Mouse (Mus musculus) small intestine, adult 2 months (tissue): Measurements from ENCODE around the gene Ccdc7a.

Experiments used
- CTCF ChIP-seq: fragments of 200-500 bp; IDR thresholded peaks from 2 replicates; pipeline ENCODE4 v1.5.1; 2012; ENCODE audit warnings: low read depth, mild to moderate bottlenecking, control low read depth, inconsistent platforms, low read length, moderate library complexity, mixed read lengths; ENCODE audit not compliant: insufficient replicate concordance, insufficient read length; ENCODE audit errors: extremely low read depth
- POLR2A ChIP-seq: fragments of 200-500 bp; IDR thresholded peaks from 2 replicates; pipeline ENCODE4 v1.6.1; 2012; ENCODE audit warnings: low read depth, mild to moderate bottlenecking, control low read depth, inconsistent platforms, low read length, moderate library complexity

DNA sequence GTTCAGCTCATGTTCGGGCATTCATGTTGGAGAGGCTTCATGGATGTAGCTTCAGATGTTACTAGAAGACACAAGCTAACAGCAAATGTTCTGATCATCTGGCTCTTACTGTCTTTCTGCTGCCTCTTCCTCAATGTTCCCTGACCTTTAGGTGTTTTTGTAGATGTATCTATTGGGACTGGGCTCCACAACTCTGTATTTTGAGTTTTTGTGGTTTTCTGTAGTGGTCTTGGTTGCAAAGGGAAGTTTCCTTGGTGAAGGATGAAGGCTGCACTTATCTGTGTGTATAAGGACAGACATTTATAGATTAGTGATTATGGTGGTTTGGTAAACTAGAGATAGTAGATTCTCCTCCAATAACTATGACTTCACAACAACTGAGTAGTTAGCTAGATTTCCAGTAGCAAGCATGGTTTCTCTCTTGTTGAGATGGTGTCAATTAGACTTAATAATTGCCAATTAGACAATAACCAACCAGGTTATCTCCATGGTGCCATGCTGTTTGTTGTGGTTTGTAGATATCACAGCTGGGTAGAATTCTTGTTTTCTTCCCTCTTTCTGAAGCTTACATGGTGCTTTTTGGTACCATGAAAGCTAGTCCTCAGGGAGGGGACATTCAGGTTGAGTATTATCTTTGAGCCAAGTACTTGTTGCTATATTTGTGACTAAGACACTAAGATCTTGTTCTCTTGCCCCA is 368.5 kb downstream of the Ccdc7a start:
- TF ChIP-seq POLR2A (no peak), CTCF (no peak)
